Mouse (Mus musculus): Measurements from ENCODE around the gene Rhox3h. TPM values are rescaled to one million over a fixed set of nuclear protein-coding genes. Genes with fewer than 3 reads are reported as not detected.
"Not testable (repeated sequence)": the region's sequence is repeated elsewhere in the genome, so short reads cannot be mapped to it uniquely, and the experiment has no call there.

Rhox3h gene
- not detected in 2 replicates for polyA plus RNA-seq (2015; fragmentation: Nextera tagmentation; extraction: Ambion mirVana)

GRCm38 (mm10) chrX:37668664-37669063 is at the start of gene Rhox3h:
Rhox3h (minus strand) TSS chrX:37668764.
- H3K36me3 ChIP-seq; H3K9me3 ChIP-seq (replicated peaks); H3K4me1 ChIP-seq; H3K4me2 ChIP-seq; H3K27me3 ChIP-seq; H3K9ac ChIP-seq; H3K27ac ChIP-seq; H3K4me3 ChIP-seq (replicated peaks); ATAC-seq (replicated peaks; ENCODE audit: low FRiP score): not testable (repeated sequence)
- WGBS: 86% methylated on average over 1 of the region's 3 CpGs

- Histone ChIP-seq H3K27ac (no peak overlapping the region), H3K4me3 (replicated peaks) (no peak overlapping the region), H3K4me2 (no peak overlapping the region), H3K9me3 (replicated peaks) (no peaks in the 10 kb centered on the region), H3K9ac (no peak overlapping the region), H3K27me3 (no peaks in the 10 kb centered on the region), H3K4me1 (no peaks in the 10 kb centered on the region), H3K36me3 (no peaks in the 10 kb centered on the region)
- 55% methylated on average over 3 of the region's 3 CpGs for WGBS
- ATAC-seq (replicated peaks; ENCODE audit: low FRiP score): 0 out of 2 replicates have a peak, but pooled peaks have one; percentile 33
These were observed 33.3 kb upstream of the Rhox3h start for GRCm38 (mm10) chrX:37701821-37702387.

- Histone ChIP-seq H3K4me2 (no peak overlapping the region), H3K9ac (no peak overlapping the region), H3K9me3 (replicated peaks) (no peaks in the 10 kb centered on the region), H3K27ac (no peak overlapping the region), H3K27me3 (no peaks in the 10 kb centered on the region), H3K4me1 (no peaks in the 10 kb centered on the region), H3K36me3 (no peaks in the 10 kb centered on the region), H3K4me3 (replicated peaks) (no peak overlapping the region)
- no peak for ATAC-seq (replicated peaks; ENCODE audit: low FRiP score)
- 86% methylated on average over 2 of the region's 2 CpGs for WGBS
These were observed 23.7 kb upstream of the Rhox3h start for GRCm38 (mm10) chrX:37692261-37692660.

GRCm38 (mm10) chrX:37683031-37683715 is 14.6 kb upstream of the Rhox3h start:
- ATAC-seq (replicated peaks; ENCODE audit: low FRiP score): no peak
- WGBS: 88% methylated on average over 23 of the region's 24 CpGs
- Histone ChIP-seq H3K27ac (no peak overlapping the region), H3K4me1 (no peaks in the 10 kb centered on the region), H3K36me3 (no peaks in the 10 kb centered on the region), H3K27me3 (no peaks in the 10 kb centered on the region), H3K4me3 (replicated peaks) (no peak overlapping the region), H3K9me3 (replicated peaks) (no peaks in the 10 kb centered on the region), H3K9ac (no peak overlapping the region), H3K4me2 (no peak overlapping the region)

- H3K4me2 ChIP-seq; H3K4me1 ChIP-seq; H3K9ac ChIP-seq; H3K9me3 ChIP-seq (replicated peaks); H3K27ac ChIP-seq; ATAC-seq (replicated peaks; ENCODE audit: low FRiP score); H3K4me3 ChIP-seq (replicated peaks); H3K27me3 ChIP-seq; H3K36me3 ChIP-seq: not testable (repeated sequence)
- 83% methylated on average over 8 of the region's 8 CpGs for WGBS
These were observed 4.6 kb upstream of the Rhox3h start, which contains the start of gene Rhox2h for GRCm38 (mm10) chrX:37673177-37673576. Rhox2h (minus strand) TSS chrX:37673277.

- H3K27ac ChIP-seq; H3K9ac ChIP-seq; H3K9me3 ChIP-seq (replicated peaks); H3K4me1 ChIP-seq; H3K4me3 ChIP-seq (replicated peaks); ATAC-seq (replicated peaks; ENCODE audit: low FRiP score); H3K27me3 ChIP-seq; H3K36me3 ChIP-seq; H3K4me2 ChIP-seq: not testable (repeated sequence)
- 93% methylated on average over 16 of the region's 20 CpGs for WGBS
These were observed 17.3 kb downstream of the Rhox3h start, which contains the start of gene Rhox4g for GRCm38 (mm10) chrX:37651227-37651626. Rhox4g (minus strand) TSS chrX:37651327.

- H3K36me3 ChIP-seq; ATAC-seq (replicated peaks; ENCODE audit: low FRiP score); H3K9me3 ChIP-seq (replicated peaks); H3K27me3 ChIP-seq; H3K27ac ChIP-seq; H3K4me2 ChIP-seq; H3K9ac ChIP-seq; H3K4me1 ChIP-seq; H3K4me3 ChIP-seq (replicated peaks): not testable (repeated sequence)
- WGBS: 92% methylated on average over 6 of the region's 6 CpGs
These were observed 25.2 kb downstream of the Rhox3h start, which contains the start of gene Rhox2g for GRCm38 (mm10) chrX:37643370-37643769. Rhox2g (minus strand) TSS chrX:37643470.

- not testable (repeated sequence) for H3K4me3 ChIP-seq (replicated peaks); H3K4me1 ChIP-seq; H3K27ac ChIP-seq; ATAC-seq (replicated peaks; ENCODE audit: low FRiP score); H3K4me2 ChIP-seq; H3K27me3 ChIP-seq; H3K36me3 ChIP-seq; H3K9ac ChIP-seq; H3K9me3 ChIP-seq (replicated peaks)
- WGBS: 93% methylated on average over 2 of the region's 2 CpGs
These were observed 40.1 kb downstream of the Rhox3h start, which contains the start of gene Rhox3g for GRCm38 (mm10) chrX:37628512-37628911. Rhox3g (minus strand) TSS chrX:37628612.

Other genes with a start within 250 kb of the Rhox3h start
- not detected in 2 replicates for gene Rhox4b, start 236.3 kb downstream of the Rhox3h start, polyA plus RNA-seq (2015; fragmentation: Nextera tagmentation; extraction: Ambion mirVana)
- gene Rhox2c, start 215.1 kb downstream of the Rhox3h start, polyA plus RNA-seq (2015; fragmentation: Nextera tagmentation; extraction: Ambion mirVana): not detected in 2 replicates
- gene Rhox3c, start 210.2 kb downstream of the Rhox3h start, polyA plus RNA-seq (2015; fragmentation: Nextera tagmentation; extraction: Ambion mirVana): not detected in 2 replicates
- gene Rhox4c, start 188.4 kb downstream of the Rhox3h start, polyA plus RNA-seq (2015; fragmentation: Nextera tagmentation; extraction: Ambion mirVana): not detected in 2 replicates
- gene Rhox2d, start 175.3 kb downstream of the Rhox3h start, polyA plus RNA-seq (2015; fragmentation: Nextera tagmentation; extraction: Ambion mirVana): not detected in 2 replicates
- gene Rhox4d, start 154.4 kb downstream of the Rhox3h start, polyA plus RNA-seq (2015; fragmentation: Nextera tagmentation; extraction: Ambion mirVana): not detected in 2 replicates
- not detected in 2 replicates for gene Rhox2e, start 138.3 kb downstream of the Rhox3h start, polyA plus RNA-seq (2015; fragmentation: Nextera tagmentation; extraction: Ambion mirVana)
- gene Rhox3e, start 126.7 kb downstream of the Rhox3h start, polyA plus RNA-seq (2015; fragmentation: Nextera tagmentation; extraction: Ambion mirVana): not detected in 2 replicates
- not detected in 2 replicates for gene Rhox4e, start 111.4 kb downstream of the Rhox3h start, polyA plus RNA-seq (2015; fragmentation: Nextera tagmentation; extraction: Ambion mirVana)
- not detected in 2 replicates for gene Rhox2f, start 97.4 kb downstream of the Rhox3h start, polyA plus RNA-seq (2015; fragmentation: Nextera tagmentation; extraction: Ambion mirVana)
- not detected in 2 replicates for gene Rhox3f, start 87.8 kb downstream of the Rhox3h start, polyA plus RNA-seq (2015; fragmentation: Nextera tagmentation; extraction: Ambion mirVana)
- not detected in 2 replicates for gene Rhox4f, start 61.1 kb downstream of the Rhox3h start, polyA plus RNA-seq (2015; fragmentation: Nextera tagmentation; extraction: Ambion mirVana)
- not detected in 2 replicates for gene Rhox3g, start 40.2 kb downstream of the Rhox3h start, polyA plus RNA-seq (2015; fragmentation: Nextera tagmentation; extraction: Ambion mirVana)
- not detected in 2 replicates for gene Rhox2g, start 25.3 kb downstream of the Rhox3h start, polyA plus RNA-seq (2015; fragmentation: Nextera tagmentation; extraction: Ambion mirVana)
- not detected in 2 replicates for gene Rhox4g, start 17.4 kb downstream of the Rhox3h start, polyA plus RNA-seq (2015; fragmentation: Nextera tagmentation; extraction: Ambion mirVana)
- gene Rhox2h, start 4.5 kb upstream of the Rhox3h start, polyA plus RNA-seq (2015; fragmentation: Nextera tagmentation; extraction: Ambion mirVana): not detected in 2 replicates
- gene Rhox5, start 136.1 kb upstream of the Rhox3h start, polyA plus RNA-seq (2015; fragmentation: Nextera tagmentation; extraction: Ambion mirVana): 1.9 and 2.2 TPM in 2 replicates
- gene Rhox6, start 158.1 kb upstream of the Rhox3h start, polyA plus RNA-seq (2015; fragmentation: Nextera tagmentation; extraction: Ambion mirVana): 0.16 TPM in 1 of 2 replicates, not detected in the other
- gene Rhox7a, start 162.9 kb upstream of the Rhox3h start, polyA plus RNA-seq (2015; fragmentation: Nextera tagmentation; extraction: Ambion mirVana): not detected in 2 replicates
- not detected in 2 replicates for gene Rhox8, start 210.2 kb upstream of the Rhox3h start, polyA plus RNA-seq (2015; fragmentation: Nextera tagmentation; extraction: Ambion mirVana)
- not detected in 2 replicates for gene Rhox7b, start 228.5 kb upstream of the Rhox3h start, polyA plus RNA-seq (2015; fragmentation: Nextera tagmentation; extraction: Ambion mirVana)
- not detected in 2 replicates for gene Rhox9, start 233.0 kb upstream of the Rhox3h start, polyA plus RNA-seq (2015; fragmentation: Nextera tagmentation; extraction: Ambion mirVana)

Measured in kidney, embryonic 15.5 days (tissue).